Comparison of ENCODE assay signal across 10 mouse cellular contexts in the genomic region with DNA sequence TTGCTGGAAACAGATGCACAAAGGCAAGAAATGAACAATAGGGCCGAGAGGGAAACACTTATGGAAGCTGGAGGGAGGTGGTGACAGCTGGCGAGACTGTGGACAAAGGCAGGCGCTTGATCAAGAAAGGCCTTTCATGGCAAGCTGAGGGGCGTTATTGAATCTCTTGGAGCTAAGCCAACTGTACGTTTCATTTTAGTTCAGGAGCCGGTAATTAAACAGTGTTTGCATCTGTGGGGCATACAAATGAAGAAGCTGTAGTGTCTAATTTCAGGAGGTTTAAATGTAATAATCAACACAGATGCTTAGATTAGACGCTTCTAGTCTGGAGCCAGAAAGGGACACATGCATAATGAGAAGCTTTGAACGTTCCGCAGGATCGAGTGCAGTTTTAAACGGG. TPM values are rescaled to one million over a fixed set of nuclear protein-coding genes. Genes with fewer than 3 reads are reported as not detected.
A peak's percentile ranks its signal among the peaks of the same experiment; 100 is the strongest.
DNase-seq lines count a peak whose midpoint lies in the region; ATAC-seq lines count a peak whose summit lies in the region.
"Had no signal": no experiment of that assay in that cellular context is flagged by ENCODE, and none has a peak within 500 bp of the region (broad histone marks: within the 10 kb centered on the region; RNA-seq: fewer than 3 reads in every experiment).

No protein-coding gene starts in this region.

- peak overlapping the region; percentile 32; the same call in 1 of the 2 replicates for H3K9ac ChIP-seq in neural tube, embryonic 11.5 days (ENCODE audit: low read length)
- 0 out of 2 replicates have a peak overlapping the region, but pooled peaks have one; percentile 21 for H3K9ac ChIP-seq in forebrain, embryonic 14.5 days (ENCODE audit: low read length)
- peak overlapping the region; percentile 0; the same call in 1 of the 2 replicates for H3K9ac ChIP-seq in midbrain, embryonic 11.5 days (ENCODE audit: low read length)
- H3K9ac ChIP-seq: lung, embryonic 15.5 days had no signal

- WGBS in neural tube, embryonic 11.5 days = 61% methylated on average over 11 of the region's 11 CpGs
- 4% methylated on average over 11 of the region's 11 CpGs for WGBS in forebrain, embryonic 14.5 days
- WGBS in midbrain, embryonic 11.5 days = 51% methylated on average over 11 of the region's 11 CpGs

- no peak overlapping the region for H3K4me3 ChIP-seq in neural tube, embryonic 11.5 days (ENCODE audit: low read depth, low read length)
- H3K4me3 ChIP-seq in forebrain, embryonic 14.5 days (ENCODE audit: low read depth, low read length) = no peak overlapping the region
- no peak overlapping the region for H3K4me3 ChIP-seq in midbrain, embryonic 11.5 days (ENCODE audit: low read depth, low read length)
- H3K4me3 ChIP-seq: lung, embryonic 15.5 days had no signal

- peak; percentile 53 for DNase-seq in neural tube, embryonic 11.5 days (ENCODE audit: low spot score)
- DNase-seq in neural tube, embryonic 10.5 days (ENCODE audit: extremely low spot score, low spot score) = no peak
- peak; percentile 97 for DNase-seq in forebrain, embryonic 14.5 days (ENCODE audit: low spot score)
- DNase-seq in midbrain, embryonic 11.5 days (ENCODE audit: low spot score, missing footprints) = peak; percentile 87
- DNase-seq in T-cell, adult 2 months (ENCODE audit: low spot score) = no peak
- no peak for DNase-seq in urinary bladder, postnatal 36 days (ENCODE audit: low spot score in 2 of 2)
- DNase-seq in urinary bladder, adult 18-20 months (ENCODE audit: low spot score in 2 of 2) = no peak
- DNase-seq: kidney, postnatal 36 days had no signal

- no peak overlapping the region for H3K4me2 ChIP-seq in neural tube, embryonic 11.5 days (ENCODE audit: low read depth)
- peak overlapping the region; percentile 81 for H3K4me2 ChIP-seq in forebrain, embryonic 14.5 days (ENCODE audit: low read length)
- H3K4me2 ChIP-seq in midbrain, embryonic 11.5 days = no peak overlapping the region
- H3K4me2 ChIP-seq: lung, embryonic 15.5 days had no signal

- no peaks in the 10 kb centered on the region for H3K27me3 ChIP-seq in neural tube, embryonic 11.5 days (ENCODE audit: control insufficient read depth, insufficient read depth, low read length)
- H3K27me3 ChIP-seq in forebrain, embryonic 14.5 days (replicated peaks; ENCODE audit: control insufficient read depth, insufficient read depth, low read length) = no peaks in the 10 kb centered on the region
- no peaks in the 10 kb centered on the region for H3K27me3 ChIP-seq in midbrain, embryonic 11.5 days (ENCODE audit: control insufficient read depth, insufficient read depth, low read length)
- H3K27me3 ChIP-seq: lung, embryonic 15.5 days had no signal

- peaks cover 9% of the 10 kb centered on the region; the same call in 1 of the 2 replicates for H3K4me1 ChIP-seq in neural tube, embryonic 11.5 days (ENCODE audit: control insufficient read depth, insufficient read depth, low read length)
- peaks cover 24% of the 10 kb centered on the region for H3K4me1 ChIP-seq in forebrain, embryonic 14.5 days (ENCODE audit: control insufficient read depth, insufficient read depth, low read length)
- H3K4me1 ChIP-seq in midbrain, embryonic 11.5 days (ENCODE audit: control insufficient read depth, insufficient read depth, low read length) = peaks cover 8% of the 10 kb centered on the region

- H3K36me3 ChIP-seq in neural tube, embryonic 11.5 days (ENCODE audit: control insufficient read depth, insufficient read depth, low read length) = peaks cover 5% of the 10 kb centered on the region
- peaks cover 13% of the 10 kb centered on the region for H3K36me3 ChIP-seq in forebrain, embryonic 14.5 days (ENCODE audit: control insufficient read depth, insufficient read depth, low read length)
- H3K36me3 ChIP-seq in midbrain, embryonic 11.5 days (ENCODE audit: control insufficient read depth, insufficient read depth, low read length) = peaks cover 5% of the 10 kb centered on the region; the same call in 1 of the 2 replicates

- H3K9me3 ChIP-seq in neural tube, embryonic 11.5 days (ENCODE audit: control insufficient read depth, low read length) = no peaks in the 10 kb centered on the region
- H3K9me3 ChIP-seq in forebrain, embryonic 14.5 days (replicated peaks; ENCODE audit: control insufficient read depth, low read length) = no peaks in the 10 kb centered on the region
- no peaks in the 10 kb centered on the region for H3K9me3 ChIP-seq in midbrain, embryonic 11.5 days (ENCODE audit: control insufficient read depth, low read length)
- H3K9me3 ChIP-seq: lung, embryonic 15.5 days had no signal

- ATAC-seq in neural tube, embryonic 11.5 days (ENCODE audit: insufficient read depth, low FRiP score, low TSS enrichment) = peak; percentile 32; the same call in 1 of the 2 replicates
- peak; percentile 73 for ATAC-seq in forebrain, embryonic 14.5 days
- ATAC-seq in midbrain, embryonic 11.5 days (ENCODE audit: low FRiP score) = peak; percentile 45
- ATAC-seq: activated CD4-positive, CD25-positive, alpha-beta regulatory T cell, adult 4 months had no signal

- peak overlapping the region; percentile 67 for H3K27ac ChIP-seq in neural tube, embryonic 11.5 days (ENCODE audit: low read depth, low read length)
- H3K27ac ChIP-seq in forebrain, embryonic 14.5 days (ENCODE audit: low read depth, low read length) = peak overlapping the region; percentile 95
- peak overlapping the region; percentile 79 for H3K27ac ChIP-seq in midbrain, embryonic 11.5 days (ENCODE audit: low read depth, low read length)
- H3K27ac ChIP-seq: lung, embryonic 15.5 days had no signal

RNA-seq across cellular contexts. Expression of a gene that starts 1.9 kb away (rescaled TPM):
- polyA plus RNA-seq in neural tube, embryonic 11.5 days (2014; fragmentation: Nextera tagmentation; extraction: Ambion mirVana) = 236 and 241 TPM in 2 replicates
- polyA plus RNA-seq in forebrain, embryonic 14.5 days (2014; fragmentation: Nextera tagmentation; extraction: Ambion mirVana) = 215 and 252 TPM in 2 replicates
- polyA plus RNA-seq in midbrain, embryonic 11.5 days (2014; fragmentation: Nextera tagmentation; extraction: Ambion mirVana) = 277 and 280 TPM in 2 replicates

Comparison
In these comparisons a context has a peak if more than half of its experiments do, and no peak if none do; other contexts are left out.
1. DNase-seq: peak in neural tube, embryonic 11.5 days (single experiment), forebrain, embryonic 14.5 days (single experiment) and midbrain, embryonic 11.5 days (single experiment); none in neural tube, embryonic 10.5 days (single experiment), T-cell, adult 2 months (single experiment), urinary bladder, postnatal 36 days (0 of 2) and urinary bladder, adult 18-20 months (0 of 2).
2. Peak in every context shown above with its lines, with median percentiles within 50 percentile points of each other: ATAC-seq, H3K27ac ChIP-seq and H3K9ac ChIP-seq.